14 mouse cellular contexts compared by ENCODE assay signal in genomic region chr2:12170221-12170620, GRCm38 (mm10).
"Had no signal": no experiment of that assay in that cellular context is flagged by ENCODE, and none has a peak within 500 bp of the region (broad histone marks: within the 10 kb centered on the region; RNA-seq: fewer than 3 reads in every experiment).

No protein-coding gene starts in this region.

- DNase-seq: kidney, adult 2 months; kidney, postnatal 25 days; liver; liver, embryonic 13.5 days; liver, postnatal 0 days; lung, postnatal 14 days; midbrain, embryonic 14.5 days; right cerebral cortex, postnatal 25 days; thymus, postnatal 4 days had no signal

- H3K27ac ChIP-seq: limb, embryonic 12.5 days; liver, embryonic 13.5 days; lung, embryonic 15.5 days; midbrain, embryonic 10.5 days; neural tube, embryonic 12.5 days had no signal

- H3K4me1 ChIP-seq: limb, embryonic 12.5 days; liver, embryonic 13.5 days; lung, embryonic 15.5 days; midbrain, embryonic 10.5 days; neural tube, embryonic 12.5 days had no signal

- H3K27me3 ChIP-seq: limb, embryonic 12.5 days; liver, embryonic 13.5 days; lung, embryonic 15.5 days; neural tube, embryonic 12.5 days had no signal

- H3K4me2 ChIP-seq: limb, embryonic 12.5 days; liver, embryonic 13.5 days; lung, embryonic 15.5 days; neural tube, embryonic 12.5 days had no signal

- ATAC-seq: liver, postnatal 0 days had no signal

- H3K9ac ChIP-seq: limb, embryonic 12.5 days; liver, embryonic 13.5 days; liver, postnatal 0 days; lung, embryonic 15.5 days; neural tube, embryonic 12.5 days had no signal

- H3K36me3 ChIP-seq: liver, embryonic 13.5 days; midbrain, embryonic 10.5 days; neural tube, embryonic 12.5 days had no signal

- H3K4me3 ChIP-seq: left cerebral cortex, adult 2 months; limb, embryonic 12.5 days; liver, embryonic 13.5 days; lung, embryonic 15.5 days; midbrain, embryonic 10.5 days; neural tube, embryonic 12.5 days had no signal

- H3K9me3 ChIP-seq: limb, embryonic 12.5 days; liver, embryonic 13.5 days; lung, embryonic 15.5 days; midbrain, embryonic 10.5 days; neural tube, embryonic 12.5 days had no signal
